In the genomic region with DNA sequence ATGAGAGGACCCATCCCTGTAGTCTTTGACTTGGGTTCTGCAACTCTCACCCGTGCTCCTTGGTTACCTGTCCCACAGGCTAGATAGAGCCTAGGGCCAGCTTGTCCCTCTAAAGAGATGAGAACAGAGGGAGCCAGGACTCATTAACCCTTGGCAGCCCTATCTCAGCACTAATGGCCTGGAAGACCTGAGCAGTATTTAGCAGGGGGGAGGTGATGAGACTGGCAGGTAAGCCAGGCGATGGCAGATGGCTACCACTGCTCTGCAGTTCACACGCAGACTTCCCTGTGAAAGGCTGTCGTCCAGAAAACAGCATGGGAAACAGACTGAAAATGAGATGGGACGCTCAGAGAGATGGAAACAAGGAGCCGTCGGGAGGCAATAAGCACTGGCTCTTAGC, we compare ENCODE assay signal across 25 mouse cellular contexts.
DNase-seq lines count a peak whose midpoint lies in the region; ATAC-seq and TF ChIP-seq lines count a peak whose summit lies in the region.
"Had no signal": no experiment of that assay in that cellular context is flagged by ENCODE, and none has a peak within 500 bp of the region (broad histone marks: within the 10 kb centered on the region; RNA-seq: fewer than 3 reads in every experiment).

No protein-coding gene starts in this region.

- H3K4me1 ChIP-seq in hindbrain, postnatal 0 days (ENCODE audit: insufficient read depth, low read length) = no peaks in the 10 kb centered on the region
- no peaks in the 10 kb centered on the region for H3K4me1 ChIP-seq in hindbrain, embryonic 12.5 days
- no peaks in the 10 kb centered on the region for H3K4me1 ChIP-seq in midbrain, postnatal 0 days (ENCODE audit: insufficient read depth, low read length)
- no peaks in the 10 kb centered on the region for H3K4me1 ChIP-seq in midbrain, embryonic 13.5 days (replicated peaks)
- H3K4me1 ChIP-seq: heart, embryonic 10.5 days; heart, embryonic 13.5 days; hindbrain, embryonic 13.5 days had no signal

- H3K9ac ChIP-seq in hindbrain, postnatal 0 days (replicated peaks; ENCODE audit: low read length) = no peak overlapping the region
- no peak overlapping the region for H3K9ac ChIP-seq in hindbrain, embryonic 12.5 days
- H3K9ac ChIP-seq in midbrain, postnatal 0 days (replicated peaks; ENCODE audit: low read length, poor library complexity, severe bottlenecking) = no peak overlapping the region
- no peak overlapping the region for H3K9ac ChIP-seq in midbrain, embryonic 13.5 days (replicated peaks)
- H3K9ac ChIP-seq: embryonic facial prominence, embryonic 12.5 days; embryonic facial prominence, embryonic 15.5 days; forebrain, postnatal 0 days; heart, embryonic 13.5 days; hindbrain, embryonic 13.5 days had no signal

- TF ChIP-seq CTCF in hindbrain, postnatal 0 days (IDR thresholded peaks at IDR 0.05; ENCODE audit: low read depth) = no peak
- TF ChIP-seq CTCF in midbrain, postnatal 0 days (IDR thresholded peaks at IDR 0.05) = no peak

- no peak overlapping the region for H3K4me2 ChIP-seq in hindbrain, postnatal 0 days (ENCODE audit: low read depth, low read length)
- no peak overlapping the region for H3K4me2 ChIP-seq in hindbrain, embryonic 12.5 days (replicated peaks)
- H3K4me2 ChIP-seq in midbrain, postnatal 0 days (ENCODE audit: low read depth, low read length, poor library complexity, severe bottlenecking) = no peak overlapping the region
- no peak overlapping the region for H3K4me2 ChIP-seq in midbrain, embryonic 13.5 days (replicated peaks)
- H3K4me2 ChIP-seq: embryonic facial prominence, embryonic 12.5 days; embryonic facial prominence, embryonic 15.5 days; heart, embryonic 13.5 days; hindbrain, embryonic 13.5 days had no signal

- H3K27ac ChIP-seq in hindbrain, postnatal 0 days = no peak overlapping the region
- H3K27ac ChIP-seq in hindbrain, embryonic 12.5 days = no peak overlapping the region
- H3K27ac ChIP-seq in midbrain, postnatal 0 days (ENCODE audit: low read depth, low read length) = no peak overlapping the region
- no peak overlapping the region for H3K27ac ChIP-seq in midbrain, embryonic 13.5 days
- H3K27ac ChIP-seq: embryonic facial prominence, embryonic 12.5 days; embryonic facial prominence, embryonic 15.5 days; heart, adult 2 months; heart, embryonic 10.5 days; heart, embryonic 13.5 days; hindbrain, embryonic 13.5 days had no signal

- H3K4me3 ChIP-seq in hindbrain, postnatal 0 days (ENCODE audit: low read length) = no peak overlapping the region
- no peak overlapping the region for H3K4me3 ChIP-seq in hindbrain, embryonic 12.5 days
- H3K4me3 ChIP-seq in midbrain, postnatal 0 days (ENCODE audit: low read depth, low read length) = no peak overlapping the region
- no peak overlapping the region for H3K4me3 ChIP-seq in midbrain, embryonic 13.5 days (replicated peaks)
- H3K4me3 ChIP-seq: embryonic facial prominence, embryonic 12.5 days; embryonic facial prominence, embryonic 15.5 days; heart, adult 2 months; heart, embryonic 10.5 days; heart, embryonic 13.5 days; hindbrain, embryonic 13.5 days had no signal

- DNase-seq in cerebellum, adult 9-10 months = no peak
- DNase-seq in cerebellum, postnatal 25 days = peak; percentile 16 to 48
- no peak for DNase-seq in cerebellum, adult 9-11 months
- peak; percentile 31 for DNase-seq in hindbrain, postnatal 0 days (ENCODE audit: low spot score)
- DNase-seq in midbrain, postnatal 0 days (ENCODE audit: low spot score) = peak; percentile 50
- DNase-seq: adrenal gland, adult 8-10 months; adrenal gland, postnatal 25 days; forebrain, postnatal 0 days; gastrocnemius, postnatal 25 days; heart, adult 2 months; heart, postnatal 14 days; kidney, adult 18-20 months had no signal

- no peaks in the 10 kb centered on the region for H3K9me3 ChIP-seq in hindbrain, postnatal 0 days (ENCODE audit: low read length)
- H3K9me3 ChIP-seq in hindbrain, embryonic 12.5 days (replicated peaks) = no peaks in the 10 kb centered on the region
- H3K9me3 ChIP-seq in midbrain, postnatal 0 days (ENCODE audit: low read length) = no peaks in the 10 kb centered on the region
- no peaks in the 10 kb centered on the region for H3K9me3 ChIP-seq in midbrain, embryonic 13.5 days
- H3K9me3 ChIP-seq: embryonic facial prominence, embryonic 12.5 days; embryonic facial prominence, embryonic 15.5 days; heart, embryonic 10.5 days; heart, embryonic 13.5 days; hindbrain, embryonic 13.5 days had no signal

- H3K27me3 ChIP-seq in hindbrain, postnatal 0 days (ENCODE audit: insufficient read depth, low read length) = no peaks in the 10 kb centered on the region
- H3K27me3 ChIP-seq in hindbrain, embryonic 12.5 days = no peaks in the 10 kb centered on the region
- H3K27me3 ChIP-seq in midbrain, postnatal 0 days (ENCODE audit: insufficient read depth, low read length) = no peaks in the 10 kb centered on the region
- no peaks in the 10 kb centered on the region for H3K27me3 ChIP-seq in midbrain, embryonic 13.5 days
- H3K27me3 ChIP-seq: embryonic facial prominence, embryonic 12.5 days; embryonic facial prominence, embryonic 15.5 days; hindbrain, embryonic 13.5 days had no signal

- WGBS in hindbrain, postnatal 0 days = 79% methylated on average over 7 of the region's 7 CpGs
- 83% methylated on average over 7 of the region's 7 CpGs for WGBS in hindbrain, embryonic 12.5 days
- WGBS in midbrain, postnatal 0 days = 94% methylated on average over 7 of the region's 7 CpGs
- WGBS in midbrain, embryonic 13.5 days = 91% methylated on average over 7 of the region's 7 CpGs

- no peaks in the 10 kb centered on the region for H3K36me3 ChIP-seq in hindbrain, postnatal 0 days (ENCODE audit: insufficient read depth, low read length)
- no peaks in the 10 kb centered on the region for H3K36me3 ChIP-seq in hindbrain, embryonic 12.5 days
- no peaks in the 10 kb centered on the region for H3K36me3 ChIP-seq in midbrain, postnatal 0 days (ENCODE audit: insufficient read depth, low read length)
- H3K36me3 ChIP-seq in midbrain, embryonic 13.5 days = no peaks in the 10 kb centered on the region
- H3K36me3 ChIP-seq: embryonic facial prominence, embryonic 12.5 days; embryonic facial prominence, embryonic 15.5 days; heart, embryonic 10.5 days; heart, embryonic 13.5 days; hindbrain, embryonic 13.5 days had no signal

- peak; percentile 26; the same call in 1 of the 2 replicates for ATAC-seq in cerebellum, adult (ENCODE audit: insufficient number of reproducible peaks, low FRiP score, low TSS enrichment)
- peak; percentile 35; the same call in 1 of the 2 replicates for ATAC-seq in hindbrain, postnatal 0 days
- ATAC-seq in hindbrain, embryonic 12.5 days (ENCODE audit: low FRiP score) = no peak
- ATAC-seq in midbrain, postnatal 0 days (ENCODE audit: low FRiP score) = no peak
- no peak for ATAC-seq in midbrain, embryonic 13.5 days
- ATAC-seq: activated CD4-positive, CD25-positive, alpha-beta regulatory T cell, adult 4 months; forebrain, embryonic 14.5 days; forebrain, postnatal 0 days; hindbrain, embryonic 16.5 days; inflammation-experienced regulatory T-cells, adult 6 months; intestine, embryonic 16.5 days had no signal

Comparison
In these comparisons a context has a peak if more than half of its experiments do, and no peak if none do; other contexts are left out.
1. ATAC-seq: peak in cerebellum, adult (single experiment) and hindbrain, postnatal 0 days (single experiment); none in hindbrain, embryonic 12.5 days (single experiment), midbrain, postnatal 0 days (single experiment) and midbrain, embryonic 13.5 days (single experiment).
2. DNase-seq: peak in cerebellum, postnatal 25 days (2 of 2), hindbrain, postnatal 0 days (single experiment) and midbrain, postnatal 0 days (single experiment); none in cerebellum, adult 9-10 months (single experiment) and cerebellum, adult 9-11 months (single experiment).